Mouse (Mus musculus): ENCODE results near the gene Mybpc1. TPM values are rescaled to one million over a fixed set of nuclear protein-coding genes. Genes with fewer than 3 reads are reported as not detected.
"Not testable (repeated sequence)": the region's sequence is repeated elsewhere in the genome, so short reads cannot be mapped to it uniquely, and the experiment has no call there.

Gene Mybpc1
- total RNA-seq, 2 experiments from 2014 or later, result 749 to 2,272 TPM

DNA sequence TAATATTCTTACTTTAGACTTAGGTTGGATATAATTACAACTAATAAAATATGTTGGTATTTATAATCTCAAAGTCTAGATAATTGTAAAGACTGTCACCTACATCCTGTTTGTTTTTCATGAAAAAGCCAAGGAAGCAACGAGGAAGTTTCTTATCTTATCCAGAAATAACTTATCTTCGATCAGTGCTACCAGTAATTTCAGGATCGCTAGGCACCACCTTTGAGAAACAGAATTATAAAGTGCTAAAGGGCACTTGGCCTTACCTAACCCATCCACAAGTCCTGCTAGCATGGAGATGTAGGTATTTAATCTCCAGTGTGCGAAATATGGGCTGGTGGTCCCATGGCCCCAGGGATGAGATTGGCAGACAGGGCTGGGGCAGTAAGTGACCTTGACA lies 102.0 kb downstream of the Mybpc1 start:
- intact Hi-C loops (cut with DNase I), result loop anchor here (5.0 kb wide), 1 partner anchor 121 kb away; no protein-coding TSS in a partner anchor
- no peak for TF ChIP-seq CTCF (IDR thresholded peaks at IDR 0.05)

DNA sequence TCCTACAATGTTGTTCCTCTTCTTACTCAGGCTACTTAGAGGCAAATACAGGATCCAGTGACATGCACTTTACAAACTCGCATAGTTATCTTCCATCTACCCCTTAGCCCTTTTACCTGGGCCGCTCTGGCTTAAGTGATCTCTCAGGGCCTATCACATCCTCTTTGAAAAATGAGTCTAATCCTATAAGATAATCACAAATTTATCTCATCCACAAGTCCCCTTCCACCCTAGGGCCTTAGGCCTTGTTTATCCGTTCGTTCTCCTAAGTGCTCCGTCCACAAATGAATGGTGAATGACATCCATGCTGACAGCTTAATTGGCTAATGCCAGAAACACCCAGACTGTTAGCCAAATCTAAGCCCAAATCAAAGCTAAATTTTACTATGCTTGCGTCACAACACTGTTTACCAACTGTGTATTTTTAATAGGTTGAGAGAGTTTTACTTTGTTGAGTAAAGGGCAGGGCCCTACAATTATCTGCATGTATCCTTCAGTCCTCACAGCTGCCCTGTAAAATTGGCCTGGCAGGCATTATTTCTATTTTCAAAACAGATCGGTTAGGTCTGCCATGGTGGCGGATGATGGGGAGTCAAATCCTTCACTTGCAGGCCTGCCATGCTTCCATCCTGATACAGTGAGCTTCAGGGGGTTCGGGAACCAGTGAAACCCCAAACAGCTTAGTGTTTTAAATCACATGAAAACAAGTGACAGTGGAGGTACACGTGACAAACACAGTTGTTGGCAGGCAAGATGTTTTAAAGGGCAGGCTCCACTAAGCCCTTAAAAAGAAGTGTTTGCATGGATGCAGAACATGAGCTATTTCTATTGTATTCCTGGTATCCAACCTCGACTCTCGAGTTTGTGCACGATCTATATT lies 102.8 kb downstream of the Mybpc1 start:
- no peak for TF ChIP-seq CTCF (IDR thresholded peaks at IDR 0.05)
- no peak for DNase-seq
- Histone ChIP-seq H3K27ac (peak overlapping the region; percentile 92), H3K4me3 (peak overlapping the region; percentile 79)
- intact Hi-C loops (cut with DNase I), result loop anchor here (5.0 kb wide), 1 partner anchor 120 kb away; no protein-coding TSS in a partner anchor

More for the DNA sequence above, 102.0 kb downstream of the Mybpc1 start:
- Histone ChIP-seq H3K4me3 (peak overlapping the region; percentile 79), H3K27ac (peak overlapping the region; percentile 92)
- no peak for DNase-seq

DNA sequence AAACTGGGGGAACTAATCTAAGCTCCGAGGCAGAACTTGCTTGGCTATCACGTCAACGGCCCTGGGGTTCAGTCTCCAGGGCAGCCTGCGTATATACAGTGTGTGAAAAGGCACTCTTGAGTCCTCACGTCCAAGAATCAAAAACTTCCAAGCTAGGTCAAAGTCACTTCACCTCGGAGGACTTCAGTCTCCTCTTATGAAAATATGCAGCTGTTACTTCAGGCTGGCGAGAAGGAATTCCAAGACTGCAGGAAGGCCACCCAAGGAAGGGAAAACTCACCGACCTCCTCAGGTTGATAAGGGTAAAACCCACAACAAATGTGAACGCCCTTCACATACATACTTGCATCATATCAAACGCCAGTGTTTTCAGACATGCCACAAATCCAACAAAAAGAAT lies 103.6 kb downstream of the Mybpc1 start:
- DNase-seq, result no peak
- no peak overlapping the region for H3K4me3 ChIP-seq
- no peak overlapping the region; the same call in 1 of the 2 replicates for H3K27ac ChIP-seq
- TF ChIP-seq CTCF (IDR thresholded peaks at IDR 0.05), result no peak
- intact Hi-C loops (cut with DNase I), result loop anchor here (5.0 kb wide), 1 partner anchor 119 kb away; no protein-coding TSS in a partner anchor

DNA sequence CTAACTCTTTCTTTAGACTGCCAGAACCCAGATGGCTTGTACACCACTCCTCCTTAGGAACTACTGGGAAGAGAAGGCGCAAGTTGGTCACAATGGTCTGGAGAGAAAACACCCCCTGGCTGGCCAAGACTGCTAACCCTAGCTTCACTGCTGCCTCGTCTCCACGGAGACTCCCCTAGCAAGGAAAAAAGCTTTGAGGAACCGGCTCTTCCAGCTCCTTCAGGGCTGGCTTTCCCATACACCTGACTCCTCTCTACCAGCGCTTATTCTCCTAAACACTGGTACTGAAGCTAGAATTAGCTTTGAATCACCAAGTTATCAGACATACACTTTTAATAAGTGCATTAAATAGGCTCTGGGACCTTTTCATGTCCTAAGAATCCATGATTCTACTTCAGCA lies 105.0 kb downstream of the Mybpc1 start:
- intact Hi-C loops (cut with DNase I), result loop anchor here (5.0 kb wide), 1 partner anchor 118 kb away; no protein-coding TSS in a partner anchor
- no peak for TF ChIP-seq CTCF (IDR thresholded peaks at IDR 0.05)
- no peak for DNase-seq
- Histone ChIP-seq H3K27ac (no peak overlapping the region), H3K4me3 (no peak overlapping the region)

DNA sequence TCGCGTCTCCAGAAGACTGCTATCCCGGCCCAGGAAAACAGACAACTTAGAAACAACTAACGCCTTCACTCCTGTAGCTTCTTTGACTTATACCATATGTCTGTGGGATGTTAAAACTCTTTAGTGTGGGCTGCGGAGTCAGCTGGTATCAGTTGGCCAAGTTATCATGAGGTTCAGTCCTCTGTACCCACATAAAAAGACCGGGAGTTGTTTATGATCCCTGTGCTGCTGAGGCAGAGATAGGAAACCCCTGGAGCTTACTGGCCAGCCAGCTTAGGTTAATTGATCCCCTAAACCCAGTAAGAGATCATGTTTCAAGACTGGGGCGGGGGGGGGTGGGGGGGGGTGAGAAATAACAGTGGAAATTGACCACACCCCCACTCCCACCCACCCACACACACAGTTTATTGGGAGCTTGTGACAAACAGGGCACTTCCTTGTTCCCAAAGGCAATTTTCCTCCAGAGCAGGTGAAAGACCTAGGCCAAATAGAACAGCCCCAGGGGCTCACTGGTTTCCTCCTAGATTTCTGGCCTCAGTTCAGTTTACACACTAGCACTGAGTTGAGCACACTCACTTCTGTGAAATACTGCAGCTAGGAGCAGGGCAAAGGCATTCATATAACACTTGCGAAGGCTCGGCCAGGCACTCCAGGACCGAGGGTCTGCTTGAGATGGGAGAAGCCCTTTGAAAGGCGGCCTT lies 107.9 kb downstream of the Mybpc1 start:
- intact Hi-C loops (cut with DNase I), result no loop called here
- Histone ChIP-seq H3K4me3 (no peak overlapping the region), H3K27ac (no peak overlapping the region)
- TF ChIP-seq CTCF (IDR thresholded peaks at IDR 0.05), result no peak
- DNase-seq, result no peak

DNA sequence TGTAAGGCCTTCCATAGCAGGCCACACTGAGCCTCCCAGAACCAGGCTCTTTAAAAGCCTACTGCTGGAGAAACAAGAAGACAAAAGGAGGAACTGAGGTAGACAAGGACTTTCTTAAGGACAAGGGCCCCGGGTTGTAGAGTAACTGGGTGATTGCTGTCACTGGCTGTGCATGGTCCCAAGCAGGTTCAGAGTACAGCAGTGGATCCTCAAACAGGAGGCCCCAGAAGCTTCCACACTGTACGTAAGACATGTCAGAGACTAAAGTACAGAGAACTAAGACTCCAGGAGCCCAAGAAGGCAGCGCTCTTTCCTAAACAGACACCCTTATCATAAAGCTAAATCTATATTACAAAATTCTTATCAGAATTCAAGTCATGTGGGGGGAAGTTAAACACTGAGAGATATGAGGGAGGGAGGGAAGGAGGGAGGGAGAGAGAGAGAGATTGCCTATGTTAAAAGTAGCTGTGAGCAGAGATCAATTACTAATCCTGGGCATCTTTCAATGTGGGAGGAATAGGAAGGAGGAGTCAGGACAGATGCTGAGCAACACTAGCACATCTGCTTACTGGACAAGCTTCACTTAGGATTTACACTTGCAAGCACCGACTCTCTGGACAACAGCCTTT lies 109.9 kb downstream of the Mybpc1 start:
- TF ChIP-seq CTCF (IDR thresholded peaks at IDR 0.05), result no peak
- DNase-seq, result no peak
- no peak overlapping the region for H3K27ac ChIP-seq
- no peak overlapping the region for H3K4me3 ChIP-seq
- intact Hi-C loops (cut with DNase I), result no loop called here

DNA sequence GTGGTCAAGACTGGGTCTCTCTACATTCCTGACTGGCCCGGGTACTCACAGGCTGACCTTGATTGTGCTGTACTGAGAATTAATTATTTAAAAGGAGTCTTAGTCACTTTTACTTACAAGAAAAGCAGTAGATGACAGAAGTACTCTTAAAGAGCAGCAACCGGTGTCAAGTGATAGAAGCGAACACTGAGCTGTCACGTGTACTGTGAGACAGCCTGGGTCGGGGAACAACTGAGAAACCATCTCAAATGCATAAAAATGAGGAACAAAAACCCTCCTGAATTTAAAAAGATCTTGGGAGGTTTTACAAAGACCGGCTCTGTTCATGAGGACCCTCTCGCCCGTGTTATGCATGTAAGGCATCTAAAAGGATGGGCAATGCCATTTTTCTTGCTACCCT lies 112.3 kb downstream of the Mybpc1 start:
- TF ChIP-seq CTCF (IDR thresholded peaks at IDR 0.05), result no peak
- intact Hi-C loops (cut with DNase I), result no loop called here

DNA sequence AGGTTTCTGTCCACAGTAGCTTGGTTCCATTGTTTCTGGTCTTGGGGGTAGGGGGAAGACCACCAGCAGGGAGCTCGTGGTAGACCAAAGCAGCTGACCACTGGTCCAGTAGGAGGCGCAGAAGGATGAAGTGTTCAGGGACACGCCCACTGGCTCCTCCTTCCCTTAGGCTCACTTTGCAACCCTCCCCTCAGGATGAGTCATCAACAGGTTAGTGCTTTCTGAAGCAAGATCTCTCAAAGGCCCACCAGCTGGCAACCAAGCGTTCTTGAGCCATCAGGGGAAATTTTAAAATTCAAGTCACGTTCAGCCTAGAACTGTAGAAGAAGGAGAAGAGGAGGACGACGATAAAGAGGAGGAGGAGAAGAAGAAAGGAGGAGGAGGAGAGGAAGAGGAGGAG lies 113.3 kb downstream of the Mybpc1 start:
- H3K27ac ChIP-seq, result no peak overlapping the region
- no peak for TF ChIP-seq CTCF (IDR thresholded peaks at IDR 0.05)
- DNase-seq, result no peak
- intact Hi-C loops (cut with DNase I), result no loop called here
- no peak overlapping the region for H3K4me3 ChIP-seq

More for the DNA sequence above, 112.3 kb downstream of the Mybpc1 start:
- no peak overlapping the region for H3K4me3 ChIP-seq
- DNase-seq, result no peak
- H3K27ac ChIP-seq, result no peak overlapping the region

DNA sequence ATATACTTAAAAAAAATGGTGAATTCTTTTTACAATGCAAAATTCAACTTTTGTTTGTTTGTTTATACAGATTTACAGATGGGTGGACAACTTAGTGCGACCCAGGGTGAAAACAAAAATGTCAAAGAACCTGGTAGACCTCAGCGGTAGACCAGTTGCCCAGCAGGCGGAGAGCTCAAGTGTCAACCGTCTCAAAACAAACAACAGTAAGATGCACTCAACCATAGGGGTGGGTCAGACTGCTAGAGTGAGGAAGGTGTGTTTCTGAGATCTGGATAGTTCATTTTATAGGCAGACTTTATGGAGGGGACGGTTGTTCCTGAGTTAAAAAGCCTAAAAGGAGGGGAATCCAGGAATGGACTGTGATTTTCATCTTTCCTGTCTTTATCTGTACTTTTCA lies 116.3 kb downstream of the Mybpc1 start:
- peak overlapping the region; percentile 85; the same call in 1 of the 2 replicates for H3K27ac ChIP-seq
- DNase-seq, result no peak
- H3K4me3 ChIP-seq, result no peak overlapping the region
- no peak for TF ChIP-seq CTCF (IDR thresholded peaks at IDR 0.05)
- intact Hi-C loops (cut with DNase I), result no loop called here

DNA sequence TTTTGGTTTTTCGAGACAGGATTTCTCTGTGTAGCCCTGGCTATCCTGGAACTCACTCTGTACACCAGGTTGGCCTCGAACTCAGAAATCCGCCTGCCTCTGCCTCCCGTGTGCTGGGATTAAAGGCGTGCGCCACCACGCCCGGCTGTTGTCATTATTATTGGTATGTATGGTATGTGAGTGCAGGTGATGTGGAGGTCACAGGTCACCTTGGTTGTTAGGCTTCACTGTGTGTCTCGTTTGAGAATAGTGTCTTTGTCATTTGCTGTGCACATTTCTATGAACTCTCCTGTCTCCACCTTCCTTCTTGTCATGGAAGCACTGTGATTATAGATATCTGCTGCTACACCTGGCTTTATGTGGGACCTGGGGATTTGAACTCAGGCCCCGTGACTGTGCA lies 122.1 kb downstream of the Mybpc1 start:
- DNase-seq; H3K4me3 ChIP-seq; H3K27ac ChIP-seq; intact Hi-C loops (cut with DNase I): not testable (repeated sequence)

Other genes with a start within 250 kb of the Mybpc1 start
- gene Dram1, start 226.1 kb downstream of the Mybpc1 start, total RNA-seq (2021), result 1 to 10 TPM; 1.0 to 1.7 TPM
- 10 to 100 TPM; 14.7 to 15.3 TPM for gene Gnptab, start 226.0 kb downstream of the Mybpc1 start, total RNA-seq (2021)
- gene Sycp3, start 145.6 kb downstream of the Mybpc1 start, total RNA-seq (2021), result not detected
- gene Chpt1, start 101.1 kb downstream of the Mybpc1 start, total RNA-seq (2021), result 100 to 1,000 TPM in 1 of 2 experiments, 10 to 100 TPM in 1; 85.2 to 129 TPM
- gene Spic, start 79.9 kb upstream of the Mybpc1 start, total RNA-seq (2021), result not detected
- 10 to 100 TPM; 85.3 to 99.9 TPM for gene Arl1, start 125.7 kb upstream of the Mybpc1 start, total RNA-seq (2021)
- gene Utp20, start 221.7 kb upstream of the Mybpc1 start, total RNA-seq (2021), result 10 to 100 TPM; 10.8 to 13.8 TPM

Data from gastrocnemius, adult 2 months (tissue).